Mouse (Mus musculus) fibroblast of lung, adult 2 months (primary cell): ENCODE measurements at regions not wholly inside any gene's neighbourhood (a gene's known extent, or its start where the extent isn't known, plus 50 kb on each side); places are given as distances from the start of the nearest gene placed in this dataset.
A peak's percentile ranks its signal among the peaks of the same experiment; 100 is the strongest.

Experiments used
- DNase-seq: peaks from one replicate; pipeline ENCODE4 v3.0.0-alpha.2; 2011; ENCODE audit warnings: low read depth

DNA sequence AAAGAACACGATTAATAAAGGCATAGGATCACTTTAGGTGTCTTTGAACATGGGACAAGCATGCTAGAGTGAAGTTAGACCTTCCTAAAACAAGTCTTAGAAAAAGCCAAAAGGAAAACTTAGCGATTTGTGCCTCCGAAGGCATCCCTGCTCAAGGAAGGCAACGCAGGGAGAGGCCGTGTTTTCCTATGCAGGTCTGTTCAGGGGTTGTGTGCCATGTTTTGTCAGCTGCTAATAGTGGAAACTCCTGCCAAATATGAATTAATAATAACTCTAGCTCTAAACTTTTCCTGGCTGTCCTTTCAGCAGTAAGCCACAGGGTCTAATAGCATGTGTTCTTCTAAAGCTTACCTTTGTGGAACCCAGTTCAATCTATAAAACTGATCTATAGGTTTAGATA lies 168.4 kb upstream of the Ccdc122 start:
- DNase-seq: no peak

DNA sequence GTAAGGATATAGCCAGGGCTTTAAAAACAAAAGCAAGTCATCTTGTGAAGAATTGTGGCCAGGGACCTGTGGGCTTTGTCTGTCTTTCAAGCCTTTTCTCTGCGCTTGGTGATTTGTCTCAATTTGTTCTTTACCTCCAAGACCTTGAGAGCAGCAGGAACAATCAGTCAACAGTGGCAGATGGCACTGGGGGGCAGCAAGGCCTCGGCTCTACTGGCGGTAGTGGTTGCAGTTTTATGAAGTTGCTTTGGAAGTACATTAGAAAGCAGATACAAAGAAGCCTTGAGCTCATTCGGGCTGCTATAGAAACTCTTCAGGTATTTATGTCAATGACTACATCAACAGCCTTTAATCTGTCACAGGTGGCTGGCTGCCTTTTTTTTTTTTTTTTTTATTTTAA lies 171.9 kb upstream of the Ccdc122 start:
- DNase-seq: no peak

DNA sequence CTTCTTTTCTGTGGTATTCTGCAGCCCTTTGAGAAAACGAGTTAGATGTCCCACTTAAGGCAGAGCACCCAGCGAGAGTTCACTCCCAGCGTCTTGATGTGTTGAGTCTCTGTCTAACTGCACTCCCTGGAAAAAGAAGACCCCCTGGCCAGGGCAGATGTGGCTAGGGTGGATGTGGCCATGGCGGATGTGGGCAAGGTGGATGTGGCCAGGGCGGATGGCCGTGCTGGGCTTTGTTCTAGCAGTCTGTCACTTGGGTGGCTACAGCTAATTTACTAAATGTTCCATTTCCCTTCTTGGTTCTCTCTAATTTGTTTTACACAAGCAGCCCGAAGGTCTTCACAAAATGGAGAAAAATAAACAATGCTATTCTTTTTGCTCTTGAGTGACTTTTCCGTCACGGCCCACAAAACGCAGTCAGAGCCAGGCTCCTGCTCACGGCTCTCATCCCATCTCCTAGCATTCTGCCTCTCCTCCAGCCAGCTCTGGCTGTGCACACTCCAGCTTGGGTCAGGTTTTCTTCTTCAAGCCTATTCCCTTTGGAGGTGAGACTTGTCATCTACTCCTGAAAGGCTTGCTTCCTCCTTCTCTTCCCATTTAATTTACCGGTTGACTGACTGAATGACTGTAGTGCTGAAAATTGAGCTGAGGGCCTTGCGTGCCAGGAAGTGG lies 173.4 kb upstream of the Ccdc122 start:
- no peak for DNase-seq

DNA sequence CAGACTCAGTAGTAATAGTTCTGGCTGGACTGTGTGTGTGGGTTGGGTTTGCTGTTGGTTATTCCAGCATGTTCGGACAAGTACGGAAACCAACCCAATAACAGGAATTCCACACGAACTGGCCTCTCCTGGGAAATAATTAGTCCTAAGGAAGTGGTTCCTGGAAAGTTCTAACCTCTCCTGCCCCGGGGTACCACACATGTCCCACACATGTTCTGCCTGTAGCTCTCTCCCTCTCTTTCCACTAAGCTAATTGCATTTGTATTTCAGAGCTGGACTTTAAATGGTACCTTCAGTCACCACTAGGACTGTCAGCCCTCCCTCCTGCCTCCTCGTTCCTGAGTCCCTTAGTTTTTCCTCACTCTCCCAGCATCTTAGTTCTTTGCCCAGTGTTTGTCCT lies 178.2 kb upstream of the Ccdc122 start:
- no peak for DNase-seq

DNA sequence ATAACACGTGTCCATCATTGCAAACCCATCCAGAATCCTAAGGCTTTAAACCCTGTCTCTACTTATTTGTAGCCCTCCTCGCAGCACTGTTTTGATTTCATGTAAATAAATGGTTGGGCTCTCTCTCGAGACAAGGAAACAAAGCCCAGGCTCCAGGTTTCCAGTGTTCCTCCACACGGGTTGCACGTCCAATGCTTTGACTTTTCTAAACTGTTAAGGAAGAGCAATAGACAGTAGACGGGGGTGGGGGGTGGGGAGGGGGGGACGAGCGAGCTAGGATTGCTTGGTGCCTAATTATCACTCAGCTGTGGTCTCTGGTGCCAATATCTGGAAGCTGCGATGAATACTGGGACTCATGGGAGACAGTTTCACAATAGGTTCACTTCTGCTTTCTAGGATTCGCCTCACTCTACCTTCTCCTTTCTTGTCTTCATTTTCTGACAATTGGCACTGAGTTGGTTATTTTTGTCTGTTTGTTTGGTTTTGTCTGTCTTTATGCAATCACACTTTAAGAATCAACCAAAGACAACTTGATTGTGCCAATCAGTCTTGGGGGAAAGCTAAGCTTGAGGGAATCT lies 179.3 kb upstream of the Ccdc122 start:
- DNase-seq: no peak

DNA sequence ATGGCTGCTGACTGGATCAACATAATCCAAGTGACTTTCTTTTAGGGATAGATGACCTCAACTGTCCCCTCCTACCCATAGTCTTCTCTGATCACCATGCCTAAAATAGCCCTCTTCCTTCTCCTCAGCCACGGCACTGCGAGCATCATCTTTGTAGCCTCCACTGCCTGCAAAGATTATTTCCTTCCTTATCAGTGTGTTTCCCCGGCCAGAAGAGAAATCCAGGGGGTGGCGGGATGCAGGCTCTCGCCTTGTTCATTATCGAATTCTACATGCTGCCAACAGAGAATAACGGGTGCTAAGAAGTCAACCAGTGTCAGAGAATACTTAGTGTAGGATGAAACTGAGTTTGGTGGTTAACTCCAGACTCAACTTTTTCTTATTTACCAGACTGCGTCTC lies 180.0 kb upstream of the Ccdc122 start:
- DNase-seq: no peak

DNA sequence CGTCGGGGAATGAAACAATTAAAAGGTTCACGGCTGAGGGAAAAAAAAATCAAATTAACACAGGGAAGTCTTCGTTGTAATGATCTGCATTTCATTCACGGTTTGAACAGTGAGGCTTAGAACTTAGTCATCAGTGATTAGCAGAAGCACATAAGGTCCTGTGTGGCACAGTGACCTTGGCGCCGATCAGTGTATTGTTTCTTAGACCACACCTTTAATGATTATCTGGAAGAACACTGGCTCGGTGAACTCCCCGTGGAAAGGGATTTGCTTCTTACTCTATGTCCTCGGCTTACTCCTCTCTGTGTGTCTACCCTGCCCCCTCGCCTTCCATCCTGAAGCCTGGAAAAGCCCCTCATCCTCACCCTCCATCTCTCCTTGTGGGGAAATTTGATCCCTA lies 181.6 kb upstream of the Ccdc122 start:
- DNase-seq: no peak

DNA sequence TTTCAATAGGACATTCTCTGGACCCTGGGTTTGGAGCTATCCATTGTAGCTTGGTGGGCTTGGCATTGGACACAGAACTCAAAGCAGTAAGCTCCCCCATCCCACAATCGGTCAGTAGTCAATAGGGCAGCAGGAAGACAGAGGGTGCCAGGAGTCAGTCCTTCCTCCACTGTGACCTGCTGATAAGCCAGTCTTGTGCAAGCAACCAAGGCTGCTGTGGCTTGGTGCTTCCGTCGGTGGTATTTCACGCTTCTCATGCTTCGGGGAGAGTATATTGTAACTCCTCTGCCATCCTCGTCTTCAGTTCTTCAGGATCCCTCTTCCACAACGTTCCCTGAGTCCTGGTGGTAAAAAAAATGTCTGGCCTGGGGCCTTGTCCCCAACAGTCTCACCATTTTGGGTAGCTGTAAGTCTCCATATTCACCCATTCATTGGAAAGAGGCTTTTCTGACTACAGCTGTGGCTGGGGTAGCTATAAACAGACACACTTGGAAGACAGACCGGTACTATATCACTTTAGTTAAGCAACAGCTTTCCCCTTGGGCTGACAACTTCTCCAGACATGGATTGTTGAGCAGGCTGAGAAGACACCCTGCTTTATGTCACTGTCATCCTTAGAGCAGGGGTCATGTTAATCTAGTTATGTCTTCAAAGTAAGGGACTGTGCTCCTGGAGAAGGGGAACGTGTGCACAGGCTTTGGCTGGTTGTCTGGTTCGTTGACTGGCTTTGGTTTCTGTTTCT lies 184.9 kb upstream of the Ccdc122 start:
- no peak for DNase-seq

DNA sequence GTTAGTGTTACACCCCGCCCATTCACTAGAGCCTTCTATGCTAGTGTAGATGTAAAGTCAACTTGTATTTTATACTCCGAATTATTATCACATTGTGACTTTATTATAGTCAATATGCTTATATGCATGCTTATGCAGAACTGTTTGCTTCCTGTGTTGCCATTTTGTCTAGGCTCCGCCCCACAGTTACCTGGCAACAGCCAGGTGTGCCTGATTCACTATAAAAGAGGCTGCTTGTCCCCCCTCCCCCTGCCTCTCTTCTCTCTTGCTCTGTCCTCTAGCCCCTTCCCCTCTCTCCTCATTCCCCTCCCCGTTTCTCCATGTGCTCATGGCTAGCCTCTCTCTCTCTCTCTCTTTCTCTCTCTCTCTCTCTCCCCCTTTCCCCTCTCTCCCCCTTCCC lies 185.9 kb upstream of the Ccdc122 start:
- no peak for DNase-seq

DNA sequence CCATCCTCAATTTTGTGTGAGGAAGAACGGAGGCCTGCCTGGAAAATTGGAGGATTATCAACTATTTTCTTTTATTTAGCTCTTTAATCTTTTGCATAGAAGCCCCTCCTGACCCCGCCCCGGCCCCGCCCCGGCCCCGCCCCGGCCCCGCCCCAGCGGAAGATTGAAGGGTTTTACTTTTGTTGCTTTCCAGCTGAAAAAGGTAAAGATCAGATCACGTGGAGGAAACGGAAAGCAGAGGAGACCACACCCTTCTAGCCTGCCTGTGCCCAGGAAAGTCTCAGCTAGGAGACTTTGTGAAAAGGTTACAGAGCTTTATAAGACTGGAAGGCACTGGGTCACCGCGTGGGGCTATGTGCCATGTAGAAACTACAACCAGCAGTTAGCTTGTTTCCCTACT lies 186.5 kb upstream of the Ccdc122 start:
- no peak for DNase-seq

DNA sequence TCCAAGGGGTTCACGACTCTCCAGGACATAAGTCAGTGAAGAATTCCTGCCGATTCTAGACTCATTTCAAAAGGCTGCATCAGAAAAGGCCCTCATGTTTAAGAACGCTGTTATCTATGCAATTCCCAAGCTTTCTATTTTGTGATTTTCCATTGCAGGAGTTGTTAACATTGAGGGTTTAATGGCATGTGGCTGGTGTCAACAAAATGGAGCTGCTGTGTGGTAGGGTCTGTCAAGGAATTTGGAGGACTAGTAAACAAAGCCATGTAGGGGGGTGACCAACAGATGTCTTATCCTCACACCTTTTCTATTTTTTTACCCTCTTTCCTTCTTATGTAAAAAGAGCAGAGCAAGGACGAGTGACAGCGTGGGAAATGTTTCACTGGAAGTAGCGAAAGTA lies 186.9 kb upstream of the Ccdc122 start:
- no peak for DNase-seq

DNA sequence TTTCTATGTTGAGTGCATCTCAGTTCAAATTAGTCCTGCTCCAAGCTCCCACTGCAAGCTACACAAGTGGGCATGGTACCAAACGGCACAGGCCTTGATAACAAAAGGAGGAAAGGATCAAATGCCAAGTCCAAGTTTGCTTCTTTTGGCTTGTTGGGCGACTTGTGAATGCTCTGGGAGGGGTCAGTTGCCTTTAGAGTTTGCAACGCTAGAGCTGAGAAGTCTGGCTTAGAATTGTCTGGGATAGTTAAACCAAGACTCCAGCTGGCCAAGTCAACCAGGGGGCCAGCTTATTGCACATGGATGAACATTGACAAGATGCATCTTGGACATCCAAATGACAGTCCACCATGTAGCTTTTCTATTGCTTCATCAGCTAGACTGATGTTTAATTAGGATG lies 187.5 kb upstream of the Ccdc122 start:
- no peak for DNase-seq

DNA sequence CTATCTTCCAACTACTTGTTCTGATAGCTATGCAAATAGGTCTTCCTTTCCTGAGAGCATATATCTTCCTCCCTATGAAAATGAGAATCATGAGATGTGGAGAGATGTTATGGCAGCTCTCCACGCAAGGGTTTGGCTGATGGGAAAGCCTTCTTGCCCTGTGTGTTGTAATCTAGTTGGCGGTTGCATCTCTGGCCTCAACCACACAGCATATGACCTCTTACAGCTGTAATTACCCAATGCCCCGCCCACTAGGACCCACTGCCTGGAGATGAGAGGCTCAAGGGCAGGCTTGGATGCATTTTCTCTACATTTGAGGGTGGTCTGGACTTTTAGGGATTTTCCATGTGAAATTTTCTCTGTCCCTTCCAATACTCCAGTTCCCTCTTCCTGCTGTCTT lies 190.9 kb upstream of the Ccdc122 start:
- no peak for DNase-seq

DNA sequence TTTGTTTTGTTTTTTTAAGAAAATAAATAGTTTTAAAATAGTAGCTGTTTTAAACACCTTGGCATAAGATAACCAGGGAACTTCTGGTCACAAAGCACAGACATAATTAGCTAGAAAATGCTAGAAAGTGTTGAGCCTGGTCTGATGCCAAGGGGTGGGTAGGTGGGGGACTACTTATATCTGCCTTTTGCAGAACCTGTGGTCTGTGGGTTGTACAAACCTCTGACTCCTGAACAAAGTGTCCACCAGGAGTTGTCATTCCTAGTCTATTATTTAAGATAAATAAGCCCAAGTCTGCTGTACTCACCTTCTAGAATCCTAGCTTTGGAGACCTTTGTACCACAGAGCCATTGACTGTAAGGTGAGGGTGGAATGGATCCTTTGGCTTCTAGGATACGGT lies 191.9 kb upstream of the Ccdc122 start:
- no peak for DNase-seq

DNA sequence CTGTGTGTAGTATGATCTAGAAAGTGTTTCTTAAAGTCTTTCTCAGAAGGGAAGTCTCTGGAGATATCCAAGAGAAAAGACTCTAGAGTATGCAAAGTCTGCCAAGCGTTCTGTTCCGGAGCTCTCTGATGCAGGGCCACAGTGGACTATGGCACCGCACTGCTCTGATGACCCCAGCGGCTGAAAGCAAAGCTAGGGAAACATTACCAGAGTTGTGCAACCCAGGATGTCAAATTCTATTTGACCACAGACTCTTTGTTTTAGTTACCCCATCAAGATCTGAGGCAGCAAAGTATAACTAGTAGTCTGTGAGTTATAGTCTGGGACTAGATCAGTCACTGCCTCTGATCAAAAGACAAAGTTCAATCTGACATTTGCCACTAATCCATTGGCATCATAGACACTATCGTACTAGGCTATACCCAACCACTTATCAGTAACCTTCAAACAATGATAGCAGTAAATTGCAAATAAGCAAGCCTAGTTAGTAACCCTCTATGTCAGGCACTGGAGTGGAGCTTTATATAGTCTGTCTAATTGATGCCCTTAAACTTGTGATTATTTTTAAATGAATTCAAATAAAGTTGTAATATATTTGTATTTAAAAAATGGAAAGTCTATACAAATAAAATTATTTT lies 198.9 kb upstream of the Ccdc122 start:
- DNase-seq: no peak

DNA sequence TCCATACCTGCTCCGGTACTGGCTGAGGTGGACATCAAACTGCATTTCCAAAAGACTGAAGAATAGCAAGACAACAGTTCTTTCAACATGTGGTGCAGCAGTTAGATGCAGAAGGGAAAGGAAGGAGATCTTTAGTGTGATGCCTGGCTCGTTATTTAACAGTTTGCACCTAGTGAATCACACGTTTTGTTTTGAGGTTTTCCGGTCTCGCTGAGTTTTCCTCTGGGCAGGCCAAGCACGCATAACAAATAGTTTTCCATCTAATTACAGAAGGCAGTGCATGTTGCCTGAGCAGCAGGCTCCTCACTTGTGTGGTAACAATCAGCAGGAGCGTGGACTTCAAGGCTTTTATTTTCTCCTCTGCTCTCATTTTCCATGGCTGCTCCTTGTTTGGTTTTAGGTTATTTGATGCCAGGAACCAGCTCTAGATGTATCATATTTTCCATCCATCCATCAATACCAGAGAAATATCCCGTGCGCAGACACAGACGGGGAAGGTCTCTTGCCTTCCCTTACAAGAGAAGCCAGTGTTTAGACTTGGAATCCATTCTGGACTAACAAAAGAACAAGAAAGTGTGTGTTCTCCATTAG lies 199.6 kb upstream of the Ccdc122 start:
- peak; percentile 72 for DNase-seq

DNA sequence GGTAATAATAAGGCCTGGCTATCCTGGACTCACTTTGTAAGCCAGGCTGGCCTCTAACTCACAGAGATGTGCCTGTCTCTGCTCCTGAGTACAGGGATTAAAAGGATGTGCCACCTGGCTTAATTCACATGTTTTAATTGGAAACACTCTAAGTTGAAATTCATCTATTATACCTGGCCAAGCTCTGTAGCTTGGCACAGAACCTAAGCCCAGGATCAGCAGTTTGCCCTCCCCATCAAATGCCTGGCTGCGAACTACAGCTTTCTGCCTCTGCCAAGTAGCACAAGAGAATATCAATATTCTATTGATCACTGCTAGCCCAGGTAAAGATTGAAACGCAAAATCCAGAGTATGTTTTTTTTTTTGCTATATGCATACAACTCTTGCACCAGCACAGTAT lies 200.3 kb upstream of the Ccdc122 start:
- DNase-seq: no peak

DNA sequence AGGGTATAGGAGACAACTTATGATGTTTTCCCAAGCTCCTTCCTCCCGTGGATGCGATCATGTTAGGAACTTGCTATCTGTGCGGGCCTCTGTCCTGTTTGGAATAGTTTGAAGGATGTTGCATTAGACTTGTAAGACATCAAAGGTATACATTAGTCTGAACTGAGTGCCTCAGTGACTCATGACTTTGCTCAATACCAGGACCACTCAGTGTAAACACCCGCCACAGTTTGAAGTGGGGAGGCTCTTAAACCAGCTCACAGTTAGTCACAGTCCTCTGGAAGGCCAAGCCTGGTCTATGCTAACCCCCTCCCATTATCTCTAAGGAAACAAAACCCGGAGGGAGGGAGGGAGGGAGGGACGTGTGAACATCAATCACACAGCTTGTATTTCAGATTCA lies 202.5 kb upstream of the Ccdc122 start:
- DNase-seq: no peak

DNA sequence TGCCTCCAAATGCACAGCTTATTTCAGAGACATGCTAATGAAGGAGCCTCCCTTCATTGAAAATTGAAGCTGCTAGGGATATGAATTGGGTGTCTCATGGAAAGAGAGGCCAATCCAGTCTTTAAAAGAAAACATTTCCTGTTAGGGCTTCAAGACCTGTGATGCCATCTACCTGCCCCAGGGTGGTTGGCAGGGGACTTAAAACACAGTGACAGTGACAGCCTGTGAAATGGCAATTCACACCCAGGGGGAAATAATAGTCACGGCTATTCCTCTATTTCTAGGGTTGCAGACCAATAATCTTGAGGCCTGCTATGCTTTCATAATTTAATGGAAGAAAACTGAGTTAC lies 207.4 kb upstream of the Ccdc122 start:
- DNase-seq: no peak

DNA sequence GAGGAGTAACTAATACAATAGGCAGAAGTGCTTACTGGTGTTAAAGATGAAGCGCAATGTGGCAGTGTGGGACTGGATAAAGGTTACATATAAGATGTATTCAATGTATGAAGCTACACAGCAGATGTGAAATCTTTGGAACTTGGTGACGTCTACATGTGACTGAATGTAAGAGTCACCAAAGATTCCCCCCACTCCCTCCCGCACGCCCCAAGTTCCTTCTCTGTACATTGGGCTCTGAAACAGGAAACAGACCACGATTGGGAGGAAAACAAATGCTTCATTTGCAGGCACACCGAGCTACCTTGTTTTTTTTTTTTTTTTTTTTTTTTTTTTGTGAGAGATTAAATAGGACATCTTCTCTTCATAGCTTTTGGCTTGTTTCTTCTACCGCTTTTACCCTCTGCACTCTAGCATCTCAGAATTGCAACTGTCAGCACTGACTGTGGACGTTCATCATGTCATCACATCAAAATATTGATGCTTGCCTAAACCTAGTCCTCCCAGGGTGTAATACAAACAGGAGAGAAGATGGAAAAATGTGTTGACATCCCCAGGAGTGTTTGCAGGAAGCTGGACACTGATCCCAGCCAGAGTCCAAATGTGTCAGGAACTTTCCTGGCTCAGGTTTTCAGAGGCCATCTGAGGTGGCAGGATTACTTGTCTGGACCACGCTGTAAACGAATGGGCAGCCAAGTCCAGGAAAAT lies 208.0 kb upstream of the Ccdc122 start:
- DNase-seq: no peak

DNA sequence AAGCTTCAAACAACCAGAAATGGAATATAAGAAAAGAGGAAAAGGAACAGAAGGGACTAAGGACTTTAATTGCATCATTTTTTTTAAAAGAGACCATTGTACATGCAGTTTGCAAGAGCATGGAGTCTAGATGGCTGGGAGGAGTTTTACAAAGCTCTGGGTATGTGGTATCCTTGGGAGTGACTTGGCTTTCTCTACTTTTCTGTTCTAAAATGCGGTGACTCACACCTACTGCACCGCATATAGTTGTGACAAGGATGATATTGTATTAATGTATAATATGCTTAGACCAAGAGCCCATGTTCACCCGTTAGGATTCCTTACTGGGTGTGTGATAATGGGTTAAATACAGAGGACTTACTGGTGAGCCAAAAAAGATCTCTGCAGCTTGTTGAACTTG lies 212.5 kb upstream of the Ccdc122 start:
- DNase-seq: no peak

DNA sequence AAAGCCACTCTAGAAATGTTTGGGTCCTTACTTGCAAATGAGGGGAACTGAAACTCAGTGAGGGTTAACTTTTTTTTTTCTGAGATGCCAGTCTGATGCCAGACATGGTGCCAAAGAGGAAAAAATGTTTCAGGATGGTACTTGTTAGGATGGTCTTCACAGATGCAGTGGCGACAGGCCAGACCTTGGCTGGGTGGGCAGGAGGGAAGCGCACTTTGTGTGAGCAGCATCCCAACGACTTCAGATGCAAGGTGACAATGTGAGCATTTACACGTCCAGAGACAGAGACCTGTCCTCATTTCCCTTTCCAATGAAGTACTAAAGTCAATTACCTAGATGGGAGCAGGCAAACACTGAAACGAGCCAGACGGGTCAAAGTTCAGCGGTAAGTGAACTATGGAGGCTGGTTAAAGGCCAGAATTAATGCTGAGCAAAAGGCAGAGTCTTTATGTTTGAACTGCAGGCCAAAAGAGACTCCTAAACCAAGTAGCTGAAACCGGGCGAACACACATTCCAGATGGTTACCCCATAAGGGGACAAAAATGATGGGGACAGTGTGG lies 213.7 kb upstream of the Ccdc122 start:
- no peak for DNase-seq
